Mouse (Mus musculus) forebrain, postnatal 0 days (tissue): ENCODE measurements around the gene Msrb3. TPM values are rescaled to one million over a fixed set of nuclear protein-coding genes. Genes with fewer than 3 reads are reported as not detected.
A peak's percentile ranks its signal among the peaks of the same experiment; 100 is the strongest.
"Not testable (repeated sequence)": the region's sequence is repeated elsewhere in the genome, so short reads cannot be mapped to it uniquely, and the experiment has no call there.

Experiments used
- ATAC-seq: fragments of 200-750 bp; cut with Nextera tagmentation; 2 replicates; pipeline ENCODE4 v1.8.0; 2017; ENCODE audit warnings: mild to moderate bottlenecking, moderate library complexity
- DNase-seq: peaks from one replicate; pipeline ENCODE4 v3.0.0-alpha.2; 2015
- H3K27ac ChIP-seq: fragments of 300-500 bp; sonication (generic); 2 replicates; pipeline ENCODE4 v1.5.1; 2014; ENCODE audit warnings: low read depth, mild to moderate bottlenecking, antibody characterized with exemption, low read length, moderate library complexity, mixed read lengths
- H3K27me3 ChIP-seq: fragments of 300-500 bp; sonication (generic); 2 replicates; pipeline ENCODE4 v1.6.1; 2014; ENCODE audit warnings: mild to moderate bottlenecking, low read length, mixed read lengths; ENCODE audit not compliant: insufficient read depth
- H3K36me3 ChIP-seq: fragments of 300-500 bp; sonication (generic); 2 replicates; pipeline ENCODE4 v1.6.1; 2014; ENCODE audit warnings: mild to moderate bottlenecking, moderate library complexity; ENCODE audit not compliant: insufficient read depth
- H3K4me1 ChIP-seq: fragments of 300-500 bp; sonication (generic); 2 replicates; pipeline ENCODE4 v1.6.1; 2014; ENCODE audit warnings: antibody characterized with exemption; ENCODE audit not compliant: insufficient read depth
- H3K4me2 ChIP-seq: fragments of 300-500 bp; sonication (generic); 2 replicates; pipeline ENCODE4 v1.6.1; 2014; ENCODE audit warnings: low read depth, mild to moderate bottlenecking, moderate library complexity
- H3K4me3 ChIP-seq: fragments of 300-500 bp; sonication (generic); 2 replicates; pipeline ENCODE4 v1.5.1; 2014; ENCODE audit warnings: low read depth, low read length, mixed read lengths
- H3K9ac ChIP-seq: fragments of 300-500 bp; sonication (generic); 2 replicates; pipeline ENCODE4 v1.6.1; 2014; ENCODE audit warnings: mild to moderate bottlenecking
- H3K9me3 ChIP-seq: fragments of 300-500 bp; sonication (generic); 2 replicates; pipeline ENCODE4 v1.6.1; 2016; ENCODE audit warnings: low read length
- CTCF ChIP-seq: sonication (generic); IDR thresholded peaks from 2 replicates; pipeline ENCODE4 v1.5.1; 2016; ENCODE audit warnings: antibody characterized with exemption, control low read depth, low read depth
- WGBS: fragments of 180-500 bp; shearing (Covaris S2); extraction: QIAGEN DNeasy Blood & Tissue Kit; methylation state at CpG from one replicate; pipeline ENCODE4 v1.1.7; 2014; 5-methylcytosine and 5-hydroxymethylcytosine counted together
- polyA plus RNA-seq: library from polyadenylated mRNA; unstranded; fragments of >200 nt; fragmentation: Nextera tagmentation; extraction: Ambion mirVana; gene quantifications from 2 replicates; pipeline ENCODE4 v1.2.1, GENCODE M21; 2015
- total RNA-seq: library from RNA; depleted of rRNA; stranded (reverse); fragments of >200 nt; gene quantifications from 2 replicates; pipeline ENCODE4 v1.2.3, GENCODE M21; 2014

The Msrb3 gene
- total and polyA plus RNA-seq, 2 experiments from 2014 or later: 1.5 to 6.1 TPM

- Histone ChIP-seq H3K9me3 (no peaks in the 10 kb centered on the region), H3K4me3 (no peak overlapping the region), H3K36me3 (no peaks in the 10 kb centered on the region), H3K9ac (no peak overlapping the region), H3K4me1 (no peaks in the 10 kb centered on the region), H3K4me2 (no peak overlapping the region), H3K27me3 (no peaks in the 10 kb centered on the region), H3K27ac (no peak overlapping the region)
- TF ChIP-seq CTCF: no peak
- 74% methylated on average over 11 of the region's 11 CpGs for WGBS
- DNase-seq (no peak), ATAC-seq (no peak; the same call in 1 of the 2 replicates)
These were observed 147.1 kb downstream of the Msrb3 start for GRCm38 (mm10) chr10:120751821-120752261.

GRCm38 (mm10) chr10:120751295-120751722 is 147.6 kb downstream of the Msrb3 start:
- 61% methylated on average over 11 of the region's 11 CpGs for WGBS
- Histone ChIP-seq H3K27me3 (no peaks in the 10 kb centered on the region), H3K4me1 (no peaks in the 10 kb centered on the region), H3K36me3 (no peaks in the 10 kb centered on the region), H3K9me3 (no peaks in the 10 kb centered on the region), H3K27ac (no peak overlapping the region), H3K4me2 (no peak overlapping the region), H3K4me3 (no peak overlapping the region), H3K9ac (no peak overlapping the region)
- no peak for TF ChIP-seq CTCF
- no peak; the same call in 1 of the 2 replicates for ATAC-seq
- peak; percentile 35 for DNase-seq

GRCm38 (mm10) chr10:120749556-120749955 is 149.3 kb downstream of the Msrb3 start:
- not testable (repeated sequence) for ATAC-seq
- WGBS: 94% methylated on average over 5 of the region's 5 CpGs

GRCm38 (mm10) chr10:120748156-120748555 is 150.7 kb downstream of the Msrb3 start:
- ATAC-seq (no peak), DNase-seq (no peak)
- no peak for TF ChIP-seq CTCF
- Histone ChIP-seq H3K36me3 (no peaks in the 10 kb centered on the region), H3K4me3 (no peak overlapping the region), H3K4me2 (no peak overlapping the region), H3K27ac (no peak overlapping the region), H3K27me3 (no peaks in the 10 kb centered on the region), H3K9ac (no peak overlapping the region), H3K4me1 (no peaks in the 10 kb centered on the region), H3K9me3 (no peaks in the 10 kb centered on the region)
- 85% methylated on average over 6 of the region's 6 CpGs for WGBS

More at GRCm38 (mm10) chr10:120749556-120749955, 149.3 kb downstream of the Msrb3 start:
- H3K9me3 ChIP-seq, H3K4me2 ChIP-seq, H3K27ac ChIP-seq, H3K36me3 ChIP-seq, H3K9ac ChIP-seq, H3K4me3 ChIP-seq, DNase-seq, H3K27me3 ChIP-seq, H3K4me1 ChIP-seq: not testable (repeated sequence)

- no peaks in the 10 kb centered on the region for H3K9me3 ChIP-seq
- no peak overlapping the region for H3K27ac ChIP-seq
- WGBS: 4% methylated on average over 18 of the region's 18 CpGs
These were observed 153.6 kb downstream of the Msrb3 start for GRCm38 (mm10) chr10:120745138-120745856.

GRCm38 (mm10) chr10:120744441-120745137 is 154.3 kb downstream of the Msrb3 start:
- H3K4me1 ChIP-seq: no peaks in the 10 kb centered on the region
- WGBS: 2% methylated on average over 15 of the region's 15 CpGs
- no peak overlapping the region for H3K27ac ChIP-seq
- H3K4me2 ChIP-seq: peak overlapping the region; percentile 86
- peak; percentile 57 for ATAC-seq
- TF ChIP-seq CTCF: no peak
- no peaks in the 10 kb centered on the region for H3K27me3 ChIP-seq
- no peaks in the 10 kb centered on the region for H3K36me3 ChIP-seq
- H3K4me3 ChIP-seq: peak overlapping the region; percentile 44
- no peaks in the 10 kb centered on the region for H3K9me3 ChIP-seq
- DNase-seq: peak; percentile 69
- peak overlapping the region; percentile 51 for H3K9ac ChIP-seq

More at GRCm38 (mm10) chr10:120745138-120745856, 153.6 kb downstream of the Msrb3 start:
- Histone ChIP-seq H3K36me3 (no peaks in the 10 kb centered on the region), H3K4me1 (no peaks in the 10 kb centered on the region), H3K9ac (peak overlapping the region; percentile 51), H3K4me3 (peak overlapping the region; percentile 44), H3K27me3 (no peaks in the 10 kb centered on the region), H3K4me2 (peak overlapping the region; percentile 86)
- DNase-seq (peak; percentile 81), ATAC-seq (peak; percentile 93)
- TF ChIP-seq CTCF: no peak
